Mouse (Mus musculus) intestine, embryonic 15.5 days (tissue): Measurements from ENCODE around the gene Mcrs1. TPM values are rescaled to one million over a fixed set of nuclear protein-coding genes. Genes with fewer than 3 reads are reported as not detected.

Experiments used
- polyA plus RNA-seq: library from polyadenylated mRNA; unstranded; fragments of >200 nt; fragmentation: Nextera tagmentation; extraction: Ambion mirVana; gene quantifications from 2 replicates; pipeline ENCODE4 v1.2.1, GENCODE M21; 2015

The Mcrs1 gene
- polyA plus RNA-seq, 1 experiment from 2014 or later: 119 TPM

Other genes starting within 250 kb of the Mcrs1 start
- 253 and 271 TPM in 2 replicates for gene Tuba1c, start 222.1 kb downstream of the Mcrs1 start, polyA plus RNA-seq
- 46.9 and 48.1 TPM in 2 replicates for gene Prph, start 196.8 kb downstream of the Mcrs1 start, polyA plus RNA-seq
- gene Troap, start 177.4 kb downstream of the Mcrs1 start, polyA plus RNA-seq: 24.7 and 25.4 TPM in 2 replicates
- 0.09 TPM in 1 of 2 replicates, not detected in the other for gene C1ql4, start 164.1 kb downstream of the Mcrs1 start, polyA plus RNA-seq
- gene Dnajc22, start 158.8 kb downstream of the Mcrs1 start, polyA plus RNA-seq: 37.4 and 39.0 TPM in 2 replicates
- gene Spats2, start 126.0 kb downstream of the Mcrs1 start, polyA plus RNA-seq: 26.6 and 34.7 TPM in 2 replicates
- 0.45 and 1.00 TPM in 2 replicates for gene Kcnh3, start 27.1 kb downstream of the Mcrs1 start, polyA plus RNA-seq
- 35.0 and 42.6 TPM in 2 replicates for gene Prpf40b, start 43.1 kb upstream of the Mcrs1 start, polyA plus RNA-seq
- gene Fam186b, start 43.9 kb upstream of the Mcrs1 start, polyA plus RNA-seq: 0.18 TPM in 1 of 2 replicates, not detected in the other
- gene Fmnl3, start 118.5 kb upstream of the Mcrs1 start, polyA plus RNA-seq: 16.3 and 17.3 TPM in 2 replicates
- gene Tmbim6, start 140.9 kb upstream of the Mcrs1 start, polyA plus RNA-seq: 530 and 607 TPM in 2 replicates
- gene Nckap5l, start 205.8 kb upstream of the Mcrs1 start, polyA plus RNA-seq: 4.7 and 5.9 TPM in 2 replicates
- gene Bcdin3d, start 222.8 kb upstream of the Mcrs1 start, polyA plus RNA-seq: 13.2 and 15.6 TPM in 2 replicates